ENCODE assay signal across 7 mouse cellular contexts in genomic region chr8:22185431-22186397, GRCm38 (mm10). TPM values are rescaled to one million over a fixed set of nuclear protein-coding genes. Genes with fewer than 3 reads are reported as not detected.
DNase-seq lines count a peak whose midpoint lies in the region; ATAC-seq lines count a peak whose summit lies in the region.

Ckap2 (minus strand) TSS chr8:22185819.

- peak; percentile 99 for ATAC-seq in intestine, embryonic 16.5 days
- ATAC-seq in midbrain, embryonic 11.5 days (ENCODE audit: low FRiP score) = peak; percentile 98

- H3K4me3 ChIP-seq in intestine, embryonic 16.5 days (ENCODE audit: low read length) = peak within 1 kb of the TSS; percentile 61
- peak within 1 kb of the TSS; percentile 79 for H3K4me3 ChIP-seq in midbrain, embryonic 11.5 days (ENCODE audit: low read depth, low read length)

- H3K9me3 ChIP-seq in intestine, embryonic 16.5 days (ENCODE audit: control insufficient read depth, low read length) = no peaks in the 10 kb centered on the region
- no peaks in the 10 kb centered on the region for H3K9me3 ChIP-seq in midbrain, embryonic 11.5 days (ENCODE audit: control insufficient read depth, low read length)

- peak; percentile 86 for DNase-seq in adrenal gland, adult 8-10 months
- DNase-seq in embryo, embryonic 9.5 days (ENCODE audit: extremely low spot score) = peak; percentile 97
- peak; percentile 86 to 93 for DNase-seq in gastrocnemius, postnatal 4 days (ENCODE audit: low spot score in 2 of 2)
- peak; percentile 76 to 79 for DNase-seq in left cerebral cortex, postnatal 36 days (ENCODE audit: low spot score in 2 of 2)
- DNase-seq in midbrain, embryonic 11.5 days (ENCODE audit: low spot score, missing footprints) = peak; percentile 99
- DNase-seq in skeletal muscle tissue, adult 2 months (ENCODE audit: low read depth, low spot score) = peak; percentile 64

- H3K27me3 ChIP-seq in intestine, embryonic 16.5 days (replicated peaks; ENCODE audit: control insufficient read depth, insufficient read depth, low read length) = no peaks in the 10 kb centered on the region
- H3K27me3 ChIP-seq in midbrain, embryonic 11.5 days (ENCODE audit: control insufficient read depth, insufficient read depth, low read length) = no peaks in the 10 kb centered on the region

- peaks cover 11% of the 10 kb centered on the region for H3K4me1 ChIP-seq in intestine, embryonic 16.5 days (ENCODE audit: control insufficient read depth, insufficient read depth, low read length)
- H3K4me1 ChIP-seq in midbrain, embryonic 11.5 days (ENCODE audit: control insufficient read depth, insufficient read depth, low read length) = peaks cover 10% of the 10 kb centered on the region

- H3K27ac ChIP-seq in intestine, embryonic 16.5 days (ENCODE audit: low read length) = peak within 1 kb of the TSS; percentile 68
- peak within 1 kb of the TSS; percentile 68 for H3K27ac ChIP-seq in midbrain, embryonic 11.5 days (ENCODE audit: low read depth, low read length)

- intact Hi-C loops in left cerebral cortex, postnatal 36 days (cut with DNase I) = no loop called here

- WGBS in intestine, embryonic 16.5 days = 2% methylated on average over 63 of the region's 63 CpGs
- 3% methylated on average over 62 of the region's 63 CpGs for WGBS in midbrain, embryonic 11.5 days

- H3K4me2 ChIP-seq in intestine, embryonic 16.5 days (ENCODE audit: low read depth, low read length) = peak within 1 kb of the TSS; percentile 74
- peak within 1 kb of the TSS; percentile 51 for H3K4me2 ChIP-seq in midbrain, embryonic 11.5 days

- H3K9ac ChIP-seq in intestine, embryonic 16.5 days (ENCODE audit: low read depth, low read length) = peak within 1 kb of the TSS; percentile 81
- H3K9ac ChIP-seq in midbrain, embryonic 11.5 days (ENCODE audit: low read length) = peak within 1 kb of the TSS; percentile 85

- no peaks in the 10 kb centered on the region for H3K36me3 ChIP-seq in intestine, embryonic 16.5 days (ENCODE audit: control insufficient read depth, insufficient read depth, low read length)
- H3K36me3 ChIP-seq in midbrain, embryonic 11.5 days (ENCODE audit: control insufficient read depth, insufficient read depth, low read length) = no peaks in the 10 kb centered on the region

RNA-seq across cellular contexts. Expression of gene Ckap2, which starts in this region (rescaled TPM):
- 1 to 10 TPM; 1.4 to 5.5 (median 3.2) TPM for total RNA-seq in adrenal gland, adult 8-10 months (2022)
- 10 to 100 TPM; 15.6 to 16.4 TPM for total RNA-seq in gastrocnemius, postnatal 4 days (2021)
- polyA plus RNA-seq in intestine, embryonic 16.5 days (2015; fragmentation: Nextera tagmentation; extraction: Ambion mirVana) = 27.9 and 33.0 TPM in 2 replicates
- total RNA-seq in left cerebral cortex, postnatal 36 days (2021) = under 1 TPM; 0.62 to 0.86 TPM
- polyA plus RNA-seq in midbrain, embryonic 11.5 days (2014; fragmentation: Nextera tagmentation; extraction: Ambion mirVana) = 74.0 and 77.1 TPM in 2 replicates

Comparison
In these comparisons a context has a peak if more than half of its experiments do, and no peak if none do; other contexts are left out.
1. Peak in every context shown above with its lines: DNase-seq, ATAC-seq, H3K4me3 ChIP-seq and H3K27ac ChIP-seq.
2. Peak in DNase-seq in left cerebral cortex, postnatal 36 days; RNA of the gene not detected or under 1 TPM.